Mouse (Mus musculus): ENCODE measurements around the gene Large1.

GRCm38 (mm10) chr8:73142660-73143395, 210.5 kb downstream of the Large1 start:
- TF ChIP-seq CTCF (IDR thresholded peaks at IDR 0.05; ENCODE audit: low read depth) (no peak), EP300 (IDR thresholded peaks at IDR 0.05; ENCODE audit: low read depth) (no peak)
